Mouse (Mus musculus) ovary, postnatal 10 days (tissue): ENCODE data around the gene Nr1d1.

Experiments
- DNase-seq: peaks from one replicate; pipeline ENCODE4 v3.0.0; 2022; ENCODE audit warnings: low spot score

Nr1d1 gene

DNA sequence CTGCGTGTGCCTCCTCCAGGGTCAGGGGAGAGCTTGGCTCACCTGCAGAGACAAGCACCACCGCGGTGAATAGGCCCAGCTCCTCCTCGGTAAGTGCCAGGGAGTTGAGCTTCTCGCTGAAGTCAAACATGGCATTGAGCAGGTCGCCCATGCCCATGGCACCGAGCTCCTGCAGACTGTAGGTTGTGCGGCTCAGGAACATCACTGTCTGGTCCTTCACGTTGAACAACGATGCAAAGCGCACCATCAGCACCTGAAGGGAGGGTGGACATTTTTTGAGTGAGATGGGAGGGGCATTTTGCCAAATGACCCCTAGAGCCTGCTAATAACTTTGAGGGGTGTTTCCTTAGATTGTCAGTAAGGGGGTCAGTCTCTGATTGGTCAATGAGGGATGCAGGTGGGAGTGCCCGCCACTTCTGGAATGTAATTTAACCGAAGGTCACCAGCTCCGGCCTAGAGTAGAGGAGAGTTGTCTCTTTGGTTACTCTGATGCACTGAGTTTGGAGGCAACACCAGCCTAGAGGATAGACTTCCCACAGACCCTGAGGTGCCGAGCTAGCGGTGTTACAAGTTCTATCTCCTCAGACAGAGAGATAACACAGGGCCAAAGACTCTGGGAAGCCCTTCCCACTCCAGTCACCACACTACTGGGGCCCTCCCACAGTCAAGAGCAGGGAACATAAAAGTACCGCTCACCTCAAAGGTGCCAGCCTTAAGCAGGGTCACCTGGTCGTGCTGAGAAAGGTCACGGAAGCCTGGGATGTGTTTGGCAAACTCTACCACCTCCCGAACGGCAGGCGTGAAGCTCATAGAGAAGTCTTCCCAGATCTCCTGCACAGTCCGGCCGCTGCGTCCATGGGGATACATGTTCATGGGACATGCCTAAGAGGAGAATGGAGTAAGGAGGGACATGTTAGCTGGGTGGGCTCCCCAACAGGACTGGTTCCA, 5.9 kb downstream of the Nr1d1 start:
- no peak for DNase-seq

DNA sequence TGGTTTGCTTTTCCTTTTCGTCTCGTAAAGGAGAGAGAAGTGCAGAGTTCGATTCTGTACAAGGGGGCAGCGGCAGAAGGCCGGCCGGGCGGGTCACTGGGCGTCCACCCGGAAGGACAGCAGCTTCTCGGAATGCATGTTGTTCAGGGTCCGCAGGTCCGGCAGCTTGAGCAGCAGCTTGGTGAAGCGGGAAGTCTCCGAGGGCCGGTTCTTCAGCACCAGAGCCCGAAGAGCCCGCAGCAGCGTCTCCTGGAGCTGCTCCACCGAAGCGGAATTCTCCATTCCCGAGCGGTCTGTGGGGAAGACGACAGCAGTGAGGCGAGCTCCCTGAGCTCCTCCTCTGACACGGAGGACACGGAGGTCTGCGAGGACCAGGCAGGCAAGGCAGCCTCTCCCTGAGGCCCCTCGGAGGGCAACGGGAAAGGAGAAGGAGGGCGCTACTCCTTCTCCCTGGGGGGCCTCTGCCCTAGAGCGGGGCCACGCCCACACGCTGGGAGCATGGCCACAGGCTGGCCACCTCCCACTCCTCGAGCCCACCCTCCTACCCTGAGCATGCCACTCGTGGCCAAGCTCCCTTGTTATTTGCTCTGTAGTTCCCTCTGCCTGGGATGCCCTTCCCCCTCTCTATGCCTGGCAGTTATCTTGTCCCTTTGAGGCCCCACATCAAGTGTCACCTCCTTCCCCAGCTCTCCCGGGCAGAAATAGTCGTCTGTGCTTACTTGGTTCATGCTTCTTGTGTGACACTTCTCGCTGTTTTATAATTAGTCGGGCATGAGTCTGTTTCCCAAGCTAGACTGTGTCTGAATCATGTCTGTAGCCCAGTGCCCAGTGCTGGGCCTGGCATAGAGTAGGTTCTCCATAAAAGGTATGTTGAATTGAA, 6.8 kb downstream of the Nr1d1 start:
- no peak for DNase-seq

DNA sequence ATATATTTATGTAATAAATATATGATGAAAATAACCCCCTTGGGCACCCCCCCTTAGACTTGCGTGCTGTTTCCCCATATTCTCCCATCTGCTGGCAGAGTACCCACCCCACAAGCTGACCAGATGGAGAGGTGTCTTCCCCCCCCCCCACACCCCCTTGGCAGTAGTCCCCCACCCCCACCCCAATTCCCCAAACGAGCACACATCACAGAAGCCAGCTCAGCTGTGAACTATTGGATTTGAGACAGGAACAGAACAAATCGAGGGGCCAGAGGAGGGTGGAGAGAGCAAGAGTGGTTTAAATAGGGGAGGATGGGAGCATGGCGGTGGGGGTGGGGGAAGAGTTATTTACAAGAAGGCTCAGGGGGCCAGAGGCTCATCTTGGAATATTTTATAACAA, 7.4 kb downstream of the Nr1d1 start:
- no peak for DNase-seq

DNA sequence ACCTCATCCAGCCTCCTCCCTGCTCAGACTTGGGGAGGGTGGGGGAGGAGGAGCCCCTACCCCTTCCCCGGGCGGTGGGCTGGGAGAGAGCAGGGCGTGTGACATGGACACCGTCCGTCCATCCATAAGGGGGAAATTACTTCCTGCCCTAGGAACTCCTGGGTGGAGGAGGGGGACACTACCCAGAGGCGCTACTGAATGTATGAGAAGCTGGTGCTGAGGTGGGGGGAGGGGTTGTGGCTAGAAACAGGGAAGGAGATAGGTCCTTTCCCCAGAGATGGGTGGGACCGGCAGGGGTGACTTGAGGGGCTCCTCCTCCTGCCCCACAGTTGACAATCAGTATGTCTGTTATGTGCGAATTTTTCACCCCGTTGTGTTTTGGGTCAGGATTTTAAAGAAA, 7.9 kb downstream of the Nr1d1 start:
- DNase-seq: no peak

DNA sequence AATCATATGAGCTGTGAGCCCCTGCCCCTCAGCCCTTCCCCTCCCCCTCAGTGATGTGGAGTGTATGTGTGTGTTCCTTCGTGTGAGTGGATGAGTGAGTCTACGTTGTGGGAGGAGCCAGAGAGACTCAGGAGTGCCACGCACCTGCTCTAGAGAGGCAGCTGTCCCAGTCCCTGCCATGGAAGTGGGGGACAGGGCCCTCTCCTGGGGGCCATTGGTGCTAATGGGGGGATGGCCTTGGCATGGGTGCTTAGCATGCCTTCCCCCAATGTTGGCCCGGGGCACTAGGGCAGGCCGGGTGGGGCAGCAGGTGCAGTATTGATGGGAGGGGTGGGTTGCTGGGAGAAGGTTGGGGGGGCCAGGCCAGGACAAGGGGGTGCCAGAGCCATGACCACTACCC, 8.3 kb downstream of the Nr1d1 start:
- no peak for DNase-seq

GRCm38 (mm10) chr11:98766346-98766745, 8.8 kb downstream of the Nr1d1 start:
- no peak for DNase-seq

GRCm38 (mm10) chr11:98765421-98766309, 9.5 kb downstream of the Nr1d1 start:
- no peak for DNase-seq

DNA sequence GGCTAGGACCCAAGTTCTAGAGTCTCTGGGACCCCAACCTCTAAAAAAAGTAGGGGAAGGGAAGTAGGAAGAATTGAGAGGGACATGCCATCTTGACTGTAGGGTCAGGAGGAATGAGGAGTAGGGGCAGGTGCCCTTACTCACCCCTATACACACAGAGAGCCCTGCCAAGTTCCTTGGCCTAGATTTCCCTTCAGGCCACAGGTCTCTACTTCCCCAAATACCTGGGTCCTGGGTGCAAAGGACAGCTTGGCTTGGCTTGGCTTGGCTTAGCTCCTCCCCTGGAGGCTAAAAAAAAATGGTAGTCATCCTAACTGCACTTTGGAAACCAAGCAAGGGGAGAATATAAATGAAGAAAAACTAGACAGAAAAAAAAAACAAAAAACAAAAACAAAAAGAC, 10.4 kb downstream of the Nr1d1 start:
- DNase-seq: no peak

DNA sequence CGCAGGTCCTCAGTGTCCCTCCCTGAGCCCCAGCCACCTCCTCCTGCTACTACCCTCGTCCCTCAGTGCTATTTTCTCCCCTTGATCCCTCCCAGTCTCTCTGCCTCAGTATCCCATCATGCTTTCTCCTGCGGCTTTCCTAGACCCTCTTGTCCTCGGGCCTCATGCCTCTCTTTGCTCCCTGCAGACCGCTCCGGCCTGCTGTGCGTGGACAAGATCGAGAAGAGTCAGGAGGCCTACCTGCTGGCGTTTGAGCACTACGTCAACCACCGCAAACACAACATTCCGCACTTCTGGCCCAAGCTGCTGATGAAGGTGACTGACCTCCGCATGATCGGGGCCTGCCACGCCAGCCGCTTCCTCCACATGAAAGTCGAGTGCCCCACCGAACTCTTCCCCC, 11.0 kb downstream of the Nr1d1 start:
- DNase-seq: no peak

DNA sequence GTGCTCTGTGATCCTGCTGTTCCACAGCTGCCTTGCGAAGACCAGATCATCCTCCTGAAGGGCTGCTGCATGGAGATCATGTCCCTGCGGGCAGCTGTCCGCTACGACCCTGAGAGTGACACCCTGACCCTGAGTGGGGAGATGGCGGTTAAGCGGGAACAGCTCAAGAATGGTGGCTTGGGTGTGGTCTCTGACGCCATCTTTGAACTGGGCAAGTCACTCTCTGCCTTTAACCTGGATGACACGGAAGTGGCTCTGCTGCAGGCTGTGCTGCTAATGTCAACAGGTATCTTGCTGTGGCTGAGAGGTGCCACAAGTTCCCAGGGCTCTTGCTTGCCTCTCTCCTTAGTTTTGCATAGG, 11.7 kb downstream of the Nr1d1 start:
- DNase-seq: no peak

DNA sequence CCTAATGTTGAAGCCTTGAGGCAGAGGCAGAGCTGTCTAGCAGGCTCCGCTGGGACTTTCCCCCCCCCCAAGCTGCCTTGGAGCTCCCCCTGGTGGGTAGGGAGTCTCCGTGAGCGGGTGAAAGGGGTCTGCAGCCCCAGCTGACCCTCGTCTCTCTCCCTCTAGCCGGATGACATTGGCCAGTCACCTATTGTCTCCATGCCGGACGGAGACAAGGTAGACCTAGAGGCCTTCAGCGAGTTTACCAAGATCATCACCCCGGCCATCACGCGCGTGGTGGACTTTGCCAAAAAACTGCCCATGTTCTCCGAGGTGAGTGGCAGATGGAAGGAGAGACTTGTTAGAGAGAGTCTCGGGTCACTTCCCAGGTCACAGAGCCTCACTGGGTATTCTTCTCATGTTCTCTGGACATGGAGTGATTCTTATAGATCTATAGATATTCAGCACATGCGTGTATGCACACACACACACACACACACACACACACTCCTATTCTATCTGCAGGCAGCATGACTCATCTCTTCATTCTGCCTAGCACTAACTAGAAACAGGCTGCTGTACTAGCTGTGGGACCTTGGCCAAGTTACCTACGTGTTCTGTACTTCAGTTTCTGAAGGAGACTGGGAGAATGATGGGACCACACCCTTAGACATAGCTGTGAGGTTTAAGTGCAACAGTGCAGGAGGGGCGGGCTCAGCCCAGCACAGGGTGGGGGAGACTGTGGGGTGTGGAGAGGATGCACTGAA, 12.2 kb downstream of the Nr1d1 start:
- no peak for DNase-seq

DNA sequence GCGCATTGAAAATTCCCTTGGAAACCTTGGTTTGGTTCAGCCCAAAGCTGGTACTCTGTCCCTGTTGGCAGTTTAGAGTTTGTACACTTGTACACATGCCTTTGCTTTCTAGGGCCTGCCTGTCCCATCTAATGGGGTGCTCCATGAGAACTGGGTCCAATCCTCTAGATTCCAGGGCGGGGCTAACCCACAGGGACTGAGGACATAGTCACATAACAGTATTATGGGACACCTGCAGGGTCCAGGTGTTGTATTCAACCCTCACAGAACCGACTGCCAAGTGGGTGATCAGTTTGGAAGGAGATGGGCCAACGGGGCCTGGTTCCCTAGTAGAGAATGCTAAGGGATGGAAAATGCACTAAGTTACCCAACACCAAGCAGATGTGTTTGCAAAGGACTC, 13.2 kb downstream of the Nr1d1 start:
- no peak for DNase-seq

- no peak for DNase-seq
Observed at GRCm38 (mm10) chr11:98756711-98757110, 18.4 kb downstream of the Nr1d1 start.

DNA sequence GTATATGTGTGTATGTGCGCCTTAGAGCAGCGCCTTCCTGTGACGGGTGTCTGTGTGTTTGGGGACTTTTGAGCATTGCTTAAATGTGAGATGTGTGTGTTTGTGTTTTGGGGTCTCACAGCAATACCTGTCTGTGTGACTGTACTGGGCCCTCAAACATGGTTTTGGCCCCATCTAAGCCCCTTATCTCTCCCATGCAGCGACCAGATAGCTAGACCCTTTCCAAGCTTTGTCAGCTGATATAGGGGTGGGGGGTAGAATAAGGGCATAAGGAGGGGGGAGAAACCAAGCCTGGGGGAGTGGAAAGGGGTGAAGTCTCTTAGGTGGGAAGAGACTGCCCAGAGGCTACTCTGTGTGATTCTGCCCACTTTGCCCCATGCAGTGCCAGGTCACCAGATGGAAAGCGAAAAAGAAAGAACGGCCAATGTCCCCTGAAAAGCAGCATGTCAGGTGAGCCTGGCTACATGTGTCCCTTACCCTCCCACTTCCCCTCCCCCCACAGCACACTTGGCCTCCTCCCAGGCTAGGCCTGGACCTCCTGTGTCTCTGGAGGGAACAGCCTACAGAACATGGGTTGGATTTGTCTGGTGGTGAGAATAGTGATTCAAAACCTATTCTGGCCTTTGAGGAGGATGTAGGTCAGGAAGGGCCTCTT, 19.3 kb downstream of the Nr1d1 start:
- DNase-seq: no peak

GRCm38 (mm10) chr11:98754621-98755181, 20.4 kb downstream of the Nr1d1 start:
- DNase-seq: no peak

- DNase-seq: no peak
Observed at GRCm38 (mm10) chr11:98754151-98754620, 20.9 kb downstream of the Nr1d1 start.

DNA sequence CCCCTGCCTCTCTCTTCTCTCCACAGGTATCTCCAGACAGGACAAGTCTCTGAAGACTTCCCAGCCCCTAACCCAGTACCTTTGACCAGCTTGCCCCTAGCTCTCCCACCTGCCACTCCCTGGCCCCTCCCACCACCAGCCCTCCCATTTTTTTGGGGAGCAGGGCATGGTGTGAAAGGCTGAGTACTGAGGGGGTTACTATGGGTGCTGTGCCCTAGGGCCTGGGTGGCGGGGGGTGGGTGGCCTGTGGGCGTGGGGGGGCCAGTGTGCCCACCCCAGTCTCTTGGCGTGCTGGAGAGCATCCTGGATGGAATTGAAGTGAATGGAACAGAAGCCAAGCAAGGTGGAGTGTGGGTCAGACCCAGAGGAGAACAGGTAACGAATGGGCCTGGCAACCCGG, 21.9 kb downstream of the Nr1d1 start:
- no peak for DNase-seq

GRCm38 (mm10) chr11:98752562-98753140, 22.5 kb downstream of the Nr1d1 start:
- DNase-seq: no peak

DNA sequence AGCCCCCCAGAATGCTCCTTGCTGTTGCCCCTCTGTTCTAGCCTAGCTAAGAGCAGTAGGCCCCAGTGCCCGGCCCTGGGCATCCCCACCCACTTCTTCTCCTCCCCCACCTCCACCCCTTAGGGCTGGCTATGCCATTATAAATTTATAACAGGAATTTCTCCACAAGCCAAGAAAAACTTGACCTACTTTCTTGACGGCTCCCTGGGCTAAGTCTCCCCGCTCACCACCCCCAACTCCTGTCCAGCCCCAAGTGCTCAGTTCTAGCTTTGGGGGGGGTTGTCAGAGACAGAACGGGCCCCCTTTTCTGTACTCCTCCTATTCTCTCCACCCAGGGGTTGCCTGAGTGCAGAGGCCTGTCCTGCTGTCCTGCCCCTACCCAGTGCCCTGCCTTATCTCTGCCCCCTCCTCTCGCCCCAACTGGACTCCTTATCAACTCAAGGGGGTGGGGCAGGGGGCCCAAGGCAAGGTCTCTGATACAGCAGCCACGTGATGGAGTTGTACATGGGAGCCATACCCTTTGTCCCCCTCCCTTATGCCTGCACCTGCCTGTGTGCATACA, 23.8 kb downstream of the Nr1d1 start:
- no peak for DNase-seq
